Mouse (Mus musculus) ES-Bruce4 (cell line): Measurements from ENCODE around the gene Art3. TPM values are rescaled to one million over a fixed set of nuclear protein-coding genes. Genes with fewer than 3 reads are reported as not detected.

Experiments
- H3K27ac ChIP-seq: 2 replicates; pipeline ENCODE4 v1.5.1; 2012; ENCODE audit warnings: low read length, inconsistent platforms; ENCODE audit not compliant: insufficient read depth
- H3K27me3 ChIP-seq: 2 replicates; pipeline ENCODE4 v1.6.1; 2012; ENCODE audit warnings: mild to moderate bottlenecking, low read length, inconsistent platforms; ENCODE audit not compliant: control insufficient read depth, poor library complexity, insufficient read depth, severe bottlenecking
- H3K36me3 ChIP-seq: 2 replicates; pipeline ENCODE4 v1.6.1; 2012; ENCODE audit warnings: inconsistent platforms, mild to moderate bottlenecking, low read length, moderate library complexity; ENCODE audit not compliant: control insufficient read depth, poor library complexity, insufficient read depth, severe bottlenecking
- H3K4me1 ChIP-seq: one replicate; pipeline ENCODE4 v1.8.1; 2011; ENCODE audit warnings: low read length; ENCODE audit not compliant: control insufficient read depth, insufficient read depth
- H3K4me3 ChIP-seq: 2 replicates; pipeline ENCODE4 v1.5.1; 2011; ENCODE audit warnings: low read depth, mild to moderate bottlenecking, low read length
- H3K9ac ChIP-seq: 2 replicates; pipeline ENCODE4 v1.6.1; 2012; ENCODE audit warnings: low read depth, mild to moderate bottlenecking, inconsistent platforms; ENCODE audit not compliant: poor library complexity, severe bottlenecking
- H3K9me3 ChIP-seq: replicated peaks from 2 replicates; pipeline ENCODE4 v1.6.1; 2012; ENCODE audit warnings: mild to moderate bottlenecking, low read length, inconsistent platforms; ENCODE audit not compliant: control insufficient read depth, poor library complexity, insufficient read depth, severe bottlenecking
- CTCF ChIP-seq: IDR thresholded peaks from one replicate; pipeline ENCODE4 v1.8.1; 2011; ENCODE audit warnings: low read depth, low read length
- EP300 ChIP-seq: IDR thresholded peaks from 2 replicates; pipeline ENCODE4 v1.6.1; 2011; ENCODE audit warnings: low read depth, low read length; ENCODE audit not compliant: insufficient read depth
- POLR2A ChIP-seq: IDR thresholded peaks from one replicate; pipeline ENCODE4 v1.8.1; 2011; ENCODE audit warnings: low read length; ENCODE audit not compliant: insufficient read depth
- polyA plus RNA-seq: library from polyadenylated mRNA; stranded (reverse); fragments of >200 nt; gene quantifications from 2 replicates; pipeline ENCODE4 v1.2.4, GENCODE M21; 2011; ENCODE audit warnings: low read depth; ENCODE audit not compliant: missing spikeins, insufficient read depth, insufficient read length

Gene Art3
- polyA plus RNA-seq, 1 experiment, result not detected

DNA sequence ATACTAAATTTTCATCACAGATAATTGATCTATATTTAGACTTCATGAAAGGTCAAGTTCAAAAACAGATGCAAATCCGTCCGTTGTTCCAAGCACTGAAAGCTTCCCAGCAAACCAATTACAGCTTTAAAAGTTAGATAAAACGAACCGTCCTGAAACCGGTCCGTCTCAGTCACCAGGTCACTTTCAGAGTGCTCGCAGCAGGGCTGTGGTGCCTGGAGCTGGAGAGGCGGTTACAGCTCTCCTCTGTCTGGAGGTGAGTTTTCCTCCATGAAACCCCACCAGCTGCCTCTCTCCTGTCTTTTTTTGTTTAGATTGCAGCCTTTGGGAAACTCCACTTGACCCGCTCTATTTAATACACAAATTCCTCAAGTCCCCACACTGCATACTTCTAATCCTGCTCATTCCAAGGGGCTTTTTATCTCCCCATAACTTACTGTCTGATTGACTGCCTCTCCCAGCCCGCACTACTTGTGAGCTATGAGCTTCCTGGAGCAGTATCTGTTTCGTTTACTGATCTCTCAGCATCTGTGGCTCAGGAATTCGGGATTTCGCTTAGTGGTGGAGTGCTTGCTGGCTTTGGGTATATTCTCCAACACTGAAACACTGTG is 45.3 kb downstream of the Art3 start:
- Histone ChIP-seq H3K9me3 (no peaks in the 10 kb centered on the region), H3K36me3 (no peaks in the 10 kb centered on the region), H3K4me1 (no peaks in the 10 kb centered on the region), H3K27me3 (no peaks in the 10 kb centered on the region), H3K9ac (no peak overlapping the region), H3K27ac (no peak overlapping the region), H3K4me3 (no peak overlapping the region)
- no peak for TF ChIP-seq POLR2A
- TF ChIP-seq EP300, result no peak
- TF ChIP-seq CTCF, result no peak

DNA sequence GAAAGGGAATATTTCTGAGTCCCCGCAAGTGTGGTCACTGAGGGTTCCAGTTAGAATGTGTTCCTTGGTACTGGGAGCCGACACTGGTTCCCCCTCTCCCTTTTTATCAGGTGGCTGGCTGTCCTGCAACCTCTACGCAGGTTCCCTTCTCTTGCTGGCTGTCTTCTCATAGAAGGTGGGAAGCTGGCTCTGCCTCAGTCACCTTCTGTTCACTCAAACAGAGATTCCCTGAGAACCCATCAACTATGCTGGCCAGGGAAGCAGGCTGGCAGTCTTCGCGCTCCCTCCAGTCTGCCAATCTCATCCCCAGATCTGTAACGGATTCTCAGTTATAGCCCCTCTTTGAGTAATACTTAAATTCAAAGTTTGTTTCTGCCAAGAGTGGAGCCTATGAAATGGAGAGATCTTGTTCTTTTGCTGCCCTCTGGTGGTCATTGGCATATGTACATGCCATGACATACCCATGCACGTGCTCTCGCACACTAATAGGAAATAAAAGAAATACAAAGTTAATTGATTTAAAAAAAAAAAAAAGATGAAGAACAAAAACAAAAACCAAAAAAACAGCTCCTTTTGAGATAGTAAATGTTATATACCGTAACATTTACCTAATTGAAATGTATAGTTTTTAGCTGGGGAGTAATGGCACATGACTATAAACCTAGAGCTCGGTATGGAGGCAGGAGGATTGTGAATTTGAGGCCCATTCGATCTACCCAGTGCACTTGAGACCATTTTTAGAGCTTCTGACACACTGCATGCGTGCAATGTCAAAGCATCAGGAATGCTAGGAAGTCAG is 50.1 kb downstream of the Art3 start:
- H3K4me3 ChIP-seq, result no peak overlapping the region
- no peak overlapping the region for H3K9ac ChIP-seq
- no peaks in the 10 kb centered on the region for H3K9me3 ChIP-seq
- no peaks in the 10 kb centered on the region for H3K4me1 ChIP-seq
- TF ChIP-seq EP300 (no peak), POLR2A (no peak), CTCF (peak; percentile 2)
- no peaks in the 10 kb centered on the region for H3K27me3 ChIP-seq
- no peak overlapping the region for H3K27ac ChIP-seq
- no peaks in the 10 kb centered on the region for H3K36me3 ChIP-seq

DNA sequence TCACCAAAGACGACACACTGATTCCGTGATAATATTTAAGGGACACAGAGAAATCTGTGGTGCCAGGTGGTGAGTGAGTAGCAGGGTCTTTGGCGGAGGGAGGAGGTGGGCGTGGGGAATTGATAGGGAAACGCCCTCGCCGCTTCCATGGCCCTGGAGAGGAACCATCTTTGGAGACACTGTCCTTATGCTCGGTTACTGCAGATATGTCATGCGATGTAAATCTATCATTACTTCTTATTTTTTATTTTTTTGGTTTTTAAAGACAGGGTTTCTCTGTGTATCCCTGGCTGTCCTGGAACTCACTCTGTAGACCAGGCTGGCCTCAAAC is 50.7 kb downstream of the Art3 start:
- TF ChIP-seq POLR2A (no peak), EP300 (no peak), CTCF (no peak)
- Histone ChIP-seq H3K9me3 (no peaks in the 10 kb centered on the region), H3K27ac (no peak overlapping the region)

DNA sequence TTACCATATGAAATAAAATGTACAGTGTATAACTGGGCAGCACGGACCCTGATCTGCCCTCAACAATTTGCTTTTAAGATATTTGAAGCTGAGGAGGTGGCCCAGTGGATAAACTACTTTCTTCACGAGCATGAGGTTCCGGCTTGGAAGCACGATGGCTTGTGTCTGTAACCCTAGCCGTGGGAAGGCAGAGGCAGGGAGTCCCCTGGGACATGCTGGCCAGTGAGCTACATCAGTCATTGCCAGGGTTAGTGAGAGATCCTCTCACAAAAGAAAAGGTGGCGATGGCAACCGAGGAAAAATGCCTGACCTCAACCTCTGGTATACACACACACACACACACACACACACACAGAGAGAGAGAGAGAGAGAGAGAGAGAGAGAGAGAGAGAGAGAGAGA is 52.1 kb downstream of the Art3 start:
- H3K27ac ChIP-seq, result no peak overlapping the region
- no peaks in the 10 kb centered on the region for H3K9me3 ChIP-seq
- H3K36me3 ChIP-seq, result no peaks in the 10 kb centered on the region
- no peaks in the 10 kb centered on the region for H3K4me1 ChIP-seq
- H3K4me3 ChIP-seq, result no peak overlapping the region
- no peaks in the 10 kb centered on the region for H3K27me3 ChIP-seq
- H3K9ac ChIP-seq, result no peak overlapping the region
- TF ChIP-seq POLR2A (no peak), CTCF (no peak), EP300 (no peak)

More for the DNA sequence above, 50.7 kb downstream of the Art3 start:
- Histone ChIP-seq H3K36me3 (no peaks in the 10 kb centered on the region), H3K4me1 (no peaks in the 10 kb centered on the region), H3K9ac (no peak overlapping the region), H3K27me3 (no peaks in the 10 kb centered on the region), H3K4me3 (no peak overlapping the region)

DNA sequence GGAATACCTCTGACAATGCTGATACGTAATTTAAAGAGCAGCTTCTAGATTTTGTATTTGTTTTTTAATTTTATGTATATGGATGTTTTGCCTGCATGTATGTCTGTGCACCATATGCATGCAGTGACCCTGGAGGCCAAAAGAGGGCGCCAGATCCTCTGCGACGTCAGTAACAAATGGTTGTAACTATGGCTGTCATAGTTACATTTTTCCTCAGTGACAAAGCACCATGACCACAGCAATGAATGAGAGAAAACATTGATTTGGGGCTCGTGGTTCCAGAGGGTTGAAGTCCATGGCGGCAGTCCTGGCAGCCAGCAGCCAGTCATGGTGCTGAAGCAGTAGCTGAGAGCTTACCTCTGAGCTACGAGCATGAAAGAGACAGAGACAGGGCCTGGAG is 53.2 kb downstream of the Art3 start:
- Histone ChIP-seq H3K9ac (no peak overlapping the region), H3K27ac (no peak overlapping the region), H3K27me3 (no peaks in the 10 kb centered on the region), H3K4me1 (no peaks in the 10 kb centered on the region), H3K36me3 (no peaks in the 10 kb centered on the region), H3K9me3 (no peaks in the 10 kb centered on the region), H3K4me3 (no peak overlapping the region)
- no peak for TF ChIP-seq EP300
- TF ChIP-seq POLR2A, result no peak
- TF ChIP-seq CTCF, result peak; percentile 93

DNA sequence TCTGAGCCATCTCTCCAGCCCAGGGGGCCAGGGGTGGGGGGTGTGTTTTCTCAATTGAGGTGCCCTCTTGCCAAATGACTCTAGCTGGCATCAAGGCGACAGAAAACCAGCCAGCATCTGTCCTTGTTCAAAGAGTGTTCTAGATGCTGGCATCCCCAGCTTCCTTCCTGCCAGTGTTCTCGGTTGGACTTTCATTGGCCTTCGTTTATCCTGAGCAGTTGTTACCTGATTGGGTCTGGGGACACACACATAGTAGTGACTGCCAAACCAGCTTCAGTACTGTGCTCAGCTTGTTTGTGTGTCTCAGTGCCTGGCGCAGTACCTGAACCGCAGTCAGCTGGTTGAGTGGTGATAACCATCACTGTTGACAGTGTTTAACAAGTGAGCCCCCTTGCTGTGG is 54.5 kb downstream of the Art3 start:
- Histone ChIP-seq H3K27ac (no peak overlapping the region), H3K4me1 (no peaks in the 10 kb centered on the region), H3K9me3 (no peaks in the 10 kb centered on the region), H3K36me3 (no peaks in the 10 kb centered on the region), H3K9ac (no peak overlapping the region), H3K4me3 (no peak overlapping the region), H3K27me3 (no peaks in the 10 kb centered on the region)
- TF ChIP-seq POLR2A (no peak), EP300 (no peak), CTCF (no peak)
